Mouse (Mus musculus): ENCODE measurements at regions not wholly inside any gene's neighbourhood (a gene's known extent, or its start where the extent isn't known, plus 50 kb on each side); places are given as distances from the start of the nearest gene placed in this dataset.
A peak's percentile ranks its signal among the peaks of the same experiment; 100 is the strongest.
"Not testable (repeated sequence)": the region's sequence is repeated elsewhere in the genome, so short reads cannot be mapped to it uniquely, and the experiment has no call there.

GRCm38 (mm10) chr11:92228855-92229254 lies 651.5 kb upstream of the Kif2b start:
- no peak for ATAC-seq (ENCODE audit: low FRiP score)
- H3K27ac ChIP-seq (ENCODE audit: low read depth, low read length): no peak overlapping the region
- WGBS: 53% methylated on average over 5 of the region's 5 CpGs

GRCm38 (mm10) chr11:92208980-92209548 lies 631.7 kb upstream of the Kif2b start:
- Histone ChIP-seq H3K4me1 (replicated peaks; ENCODE audit: control insufficient read depth, insufficient read depth, low read length) (no peaks in the 10 kb centered on the region), H3K36me3 (ENCODE audit: control insufficient read depth, insufficient read depth, low read length) (no peaks in the 10 kb centered on the region), H3K27ac (ENCODE audit: low read depth, low read length) (no peak overlapping the region), H3K27me3 (ENCODE audit: control insufficient read depth, insufficient read depth, low read length) (no peaks in the 10 kb centered on the region), H3K4me3 (ENCODE audit: low read depth, low read length) (no peak overlapping the region), H3K4me2 (replicated peaks; ENCODE audit: low read depth, low read length) (no peak overlapping the region), H3K9ac (ENCODE audit: low read depth, low read length) (no peak overlapping the region), H3K9me3 (ENCODE audit: control insufficient read depth, low read length) (no peaks in the 10 kb centered on the region)
- WGBS: 66% methylated on average over 1 of the region's 1 CpGs
- ATAC-seq (ENCODE audit: low FRiP score) (no peak), DNase-seq (ENCODE audit: low spot score) (no peak)

More at GRCm38 (mm10) chr11:92228855-92229254, 651.5 kb upstream of the Kif2b start:
- no peak overlapping the region for H3K4me3 ChIP-seq (ENCODE audit: low read depth, low read length)
- no peaks in the 10 kb centered on the region for H3K27me3 ChIP-seq (ENCODE audit: control insufficient read depth, insufficient read depth, low read length)
- H3K4me2 ChIP-seq (replicated peaks; ENCODE audit: low read depth, low read length): no peak overlapping the region
- no peaks in the 10 kb centered on the region for H3K36me3 ChIP-seq (ENCODE audit: control insufficient read depth, insufficient read depth, low read length)
- no peak overlapping the region for H3K9ac ChIP-seq (ENCODE audit: low read depth, low read length)
- no peaks in the 10 kb centered on the region for H3K4me1 ChIP-seq (replicated peaks; ENCODE audit: control insufficient read depth, insufficient read depth, low read length)
- no peak for DNase-seq (ENCODE audit: low spot score)
- no peaks in the 10 kb centered on the region for H3K9me3 ChIP-seq (ENCODE audit: control insufficient read depth, low read length)

GRCm38 (mm10) chr11:92178393-92178792 lies 601.0 kb upstream of the Kif2b start:
- not testable (repeated sequence) for H3K4me2 ChIP-seq (replicated peaks; ENCODE audit: low read depth, low read length); H3K9ac ChIP-seq (ENCODE audit: low read depth, low read length); DNase-seq (ENCODE audit: low spot score); H3K4me1 ChIP-seq (replicated peaks; ENCODE audit: control insufficient read depth, insufficient read depth, low read length); ATAC-seq (ENCODE audit: low FRiP score); H3K4me3 ChIP-seq (ENCODE audit: low read depth, low read length); H3K27me3 ChIP-seq (ENCODE audit: control insufficient read depth, insufficient read depth, low read length); H3K27ac ChIP-seq (ENCODE audit: low read depth, low read length); H3K36me3 ChIP-seq (ENCODE audit: control insufficient read depth, insufficient read depth, low read length); H3K9me3 ChIP-seq (ENCODE audit: control insufficient read depth, low read length)
- 75% methylated on average over 3 of the region's 3 CpGs for WGBS

- Histone ChIP-seq H3K4me2 (replicated peaks; ENCODE audit: low read depth, low read length) (no peak overlapping the region), H3K9me3 (ENCODE audit: control insufficient read depth, low read length) (no peaks in the 10 kb centered on the region), H3K9ac (ENCODE audit: low read depth, low read length) (no peak overlapping the region), H3K4me1 (replicated peaks; ENCODE audit: control insufficient read depth, insufficient read depth, low read length) (no peaks in the 10 kb centered on the region), H3K4me3 (ENCODE audit: low read depth, low read length) (no peak overlapping the region), H3K27ac (ENCODE audit: low read depth, low read length) (no peak overlapping the region), H3K27me3 (ENCODE audit: control insufficient read depth, insufficient read depth, low read length) (no peaks in the 10 kb centered on the region), H3K36me3 (ENCODE audit: control insufficient read depth, insufficient read depth, low read length) (no peaks in the 10 kb centered on the region)
- DNase-seq (ENCODE audit: low spot score) (no peak), ATAC-seq (ENCODE audit: low FRiP score) (no peak)
Measured at GRCm38 (mm10) chr11:92153124-92153523, 575.8 kb upstream of the Kif2b start.

- no peaks in the 10 kb centered on the region for H3K4me1 ChIP-seq (replicated peaks; ENCODE audit: control insufficient read depth, insufficient read depth, low read length)
- no peaks in the 10 kb centered on the region for H3K27me3 ChIP-seq (ENCODE audit: control insufficient read depth, insufficient read depth, low read length)
- H3K4me3 ChIP-seq (ENCODE audit: low read depth, low read length): no peak overlapping the region
- H3K4me2 ChIP-seq (replicated peaks; ENCODE audit: low read depth, low read length): no peak overlapping the region
- no peaks in the 10 kb centered on the region for H3K36me3 ChIP-seq (ENCODE audit: control insufficient read depth, insufficient read depth, low read length)
- DNase-seq (ENCODE audit: low spot score) (peak; percentile 35), ATAC-seq (ENCODE audit: low FRiP score) (peak; percentile 85)
- H3K9ac ChIP-seq (ENCODE audit: low read depth, low read length): no peak overlapping the region
- H3K27ac ChIP-seq (ENCODE audit: low read depth, low read length): 0 out of 2 replicates have a peak overlapping the region, but pooled peaks have one; percentile 48
- WGBS: 34% methylated on average over 1 of the region's 1 CpGs
- H3K9me3 ChIP-seq (ENCODE audit: control insufficient read depth, low read length): no peaks in the 10 kb centered on the region
Measured at GRCm38 (mm10) chr11:92135677-92136076, 558.3 kb upstream of the Kif2b start.

- no peak overlapping the region for H3K4me2 ChIP-seq (replicated peaks; ENCODE audit: low read depth, low read length)
- H3K27ac ChIP-seq (ENCODE audit: low read depth, low read length): peak overlapping the region; percentile 48
Measured at GRCm38 (mm10) chr11:92134891-92135590, 557.7 kb upstream of the Kif2b start.

GRCm38 (mm10) chr11:92084766-92085165 lies 507.4 kb upstream of the Kif2b start:
- H3K9ac ChIP-seq (ENCODE audit: low read depth, low read length): no peak overlapping the region
- no peak overlapping the region for H3K4me3 ChIP-seq (ENCODE audit: low read depth, low read length)
- 82% methylated on average over 2 of the region's 2 CpGs for WGBS
- no peak for DNase-seq (ENCODE audit: low spot score)
- no peak overlapping the region for H3K4me2 ChIP-seq (replicated peaks; ENCODE audit: low read depth, low read length)
- H3K27me3 ChIP-seq (ENCODE audit: control insufficient read depth, insufficient read depth, low read length): no peaks in the 10 kb centered on the region
- H3K4me1 ChIP-seq (replicated peaks; ENCODE audit: control insufficient read depth, insufficient read depth, low read length): no peaks in the 10 kb centered on the region
- no peaks in the 10 kb centered on the region for H3K36me3 ChIP-seq (ENCODE audit: control insufficient read depth, insufficient read depth, low read length)
- H3K9me3 ChIP-seq (ENCODE audit: control insufficient read depth, low read length): no peaks in the 10 kb centered on the region
- ATAC-seq (ENCODE audit: low FRiP score): no peak
- H3K27ac ChIP-seq (ENCODE audit: low read depth, low read length): no peak overlapping the region

More at GRCm38 (mm10) chr11:92134891-92135590, 557.7 kb upstream of the Kif2b start:
- no peaks in the 10 kb centered on the region for H3K27me3 ChIP-seq (ENCODE audit: control insufficient read depth, insufficient read depth, low read length)
- H3K4me3 ChIP-seq (ENCODE audit: low read depth, low read length): no peak overlapping the region
- peak; percentile 51 for DNase-seq (ENCODE audit: low spot score)
- no peaks in the 10 kb centered on the region for H3K9me3 ChIP-seq (ENCODE audit: control insufficient read depth, low read length)
- no peak overlapping the region for H3K9ac ChIP-seq (ENCODE audit: low read depth, low read length)
- 33% methylated on average over 3 of the region's 3 CpGs for WGBS
- H3K36me3 ChIP-seq (ENCODE audit: control insufficient read depth, insufficient read depth, low read length): no peaks in the 10 kb centered on the region
- H3K4me1 ChIP-seq (replicated peaks; ENCODE audit: control insufficient read depth, insufficient read depth, low read length): no peaks in the 10 kb centered on the region
- peak; percentile 96 for ATAC-seq (ENCODE audit: low FRiP score)

- ATAC-seq (ENCODE audit: low FRiP score) (no peak), DNase-seq (ENCODE audit: low spot score) (peak; percentile 37)
- no peak overlapping the region for H3K9ac ChIP-seq (ENCODE audit: low read depth, low read length)
- H3K4me2 ChIP-seq (replicated peaks; ENCODE audit: low read depth, low read length): no peak overlapping the region
- H3K36me3 ChIP-seq (ENCODE audit: control insufficient read depth, insufficient read depth, low read length): no peaks in the 10 kb centered on the region
- no peaks in the 10 kb centered on the region for H3K9me3 ChIP-seq (ENCODE audit: control insufficient read depth, low read length)
- no peaks in the 10 kb centered on the region for H3K27me3 ChIP-seq (ENCODE audit: control insufficient read depth, insufficient read depth, low read length)
- H3K4me3 ChIP-seq (ENCODE audit: low read depth, low read length): no peak overlapping the region
- no peak overlapping the region for H3K27ac ChIP-seq (ENCODE audit: low read depth, low read length)
- no peaks in the 10 kb centered on the region for H3K4me1 ChIP-seq (replicated peaks; ENCODE audit: control insufficient read depth, insufficient read depth, low read length)
- 6% methylated on average over 2 of the region's 2 CpGs for WGBS
Measured at GRCm38 (mm10) chr11:92041695-92042094, 464.3 kb upstream of the Kif2b start.

- H3K4me2 ChIP-seq (replicated peaks; ENCODE audit: low read depth, low read length): no peak overlapping the region
- no peak for ATAC-seq (ENCODE audit: low FRiP score)
- no peaks in the 10 kb centered on the region for H3K9me3 ChIP-seq (ENCODE audit: control insufficient read depth, low read length)
- no peaks in the 10 kb centered on the region for H3K4me1 ChIP-seq (replicated peaks; ENCODE audit: control insufficient read depth, insufficient read depth, low read length)
- no peak overlapping the region for H3K4me3 ChIP-seq (ENCODE audit: low read depth, low read length)
- no peak overlapping the region for H3K9ac ChIP-seq (ENCODE audit: low read depth, low read length)
- 78% methylated on average over 1 of the region's 1 CpGs for WGBS
- no peak for DNase-seq (ENCODE audit: low spot score)
- H3K27me3 ChIP-seq (ENCODE audit: control insufficient read depth, insufficient read depth, low read length): no peaks in the 10 kb centered on the region
- no peak overlapping the region for H3K27ac ChIP-seq (ENCODE audit: low read depth, low read length)
- no peaks in the 10 kb centered on the region for H3K36me3 ChIP-seq (ENCODE audit: control insufficient read depth, insufficient read depth, low read length)
Measured at GRCm38 (mm10) chr11:92040161-92040560, 462.8 kb upstream of the Kif2b start.

Data from hindbrain, embryonic 11.5 days (tissue).